Mouse (Mus musculus): ENCODE results near the gene Smok3b.

DNA sequence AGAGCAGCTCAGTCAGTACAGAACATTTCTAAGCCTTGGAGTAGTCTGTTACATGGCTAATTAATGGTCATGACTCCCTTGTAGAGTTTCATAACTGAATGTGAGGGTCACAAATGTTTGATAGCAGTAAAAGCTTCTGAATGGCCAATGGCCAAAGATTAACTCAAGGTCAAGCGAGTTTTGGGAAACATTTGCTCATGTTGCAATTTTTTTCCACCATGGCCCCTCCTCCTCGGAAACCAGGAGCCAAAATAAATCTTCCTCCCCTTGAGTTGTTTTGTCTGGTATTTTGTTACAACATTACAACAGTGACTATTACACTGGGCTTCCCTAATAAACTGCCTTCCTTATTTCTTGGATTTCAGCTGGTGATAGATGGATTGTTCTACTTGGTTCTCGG is 54.5 kb downstream of the Smok3b start:
- TF ChIP-seq FLI1 (IDR thresholded peaks at IDR 0.05; ENCODE audit: low read length) (no peak), GATA1 (IDR thresholded peaks at IDR 0.05; ENCODE audit: borderline replicate concordance, low read length) (no peak)

Data from megakaryocyte, embryonic 14.5 days (primary cell).